Mouse (Mus musculus) small intestine, adult 2 months (tissue): ENCODE measurements around the gene Gm3045. TPM values are rescaled to one million over a fixed set of nuclear protein-coding genes. Genes with fewer than 3 reads are reported as not detected.

Experiments
- H3K27ac ChIP-seq: fragments of 200-500 bp; 2 replicates; pipeline ENCODE4 v1.5.1; 2012; ENCODE audit warnings: low read depth, low read length, control low read depth, inconsistent platforms; ENCODE audit not compliant: insufficient read depth
- H3K27me3 ChIP-seq: fragments of 200-500 bp; 2 replicates; pipeline ENCODE4 v1.6.1; 2012; ENCODE audit warnings: mild to moderate bottlenecking, moderate library complexity, low read length, inconsistent platforms; ENCODE audit not compliant: control insufficient read depth, insufficient read depth
- H3K36me3 ChIP-seq: fragments of 200-500 bp; 2 replicates; pipeline ENCODE4 v1.6.1; 2012; ENCODE audit warnings: mild to moderate bottlenecking, low read length, control low read depth, inconsistent platforms; ENCODE audit not compliant: control insufficient read depth, insufficient read depth
- H3K4me1 ChIP-seq: fragments of 200-500 bp; 2 replicates; pipeline ENCODE4 v1.6.1; 2012; ENCODE audit warnings: low read length, inconsistent platforms, mixed read lengths; ENCODE audit not compliant: control insufficient read depth, insufficient read depth, insufficient read length
- H3K4me3 ChIP-seq: fragments of 200-500 bp; 2 replicates; pipeline ENCODE4 v1.5.1; 2012; ENCODE audit warnings: low read depth, mild to moderate bottlenecking, control low read depth, inconsistent platforms, low read length, moderate library complexity
- CTCF ChIP-seq: fragments of 200-500 bp; IDR thresholded peaks from 2 replicates; pipeline ENCODE4 v1.5.1; 2012; ENCODE audit warnings: low read depth, mild to moderate bottlenecking, control low read depth, inconsistent platforms, low read length, moderate library complexity, mixed read lengths; ENCODE audit not compliant: insufficient replicate concordance, insufficient read length; ENCODE audit errors: extremely low read depth
- POLR2A ChIP-seq: fragments of 200-500 bp; IDR thresholded peaks from 2 replicates; pipeline ENCODE4 v1.6.1; 2012; ENCODE audit warnings: low read depth, mild to moderate bottlenecking, control low read depth, inconsistent platforms, low read length, moderate library complexity
- WGBS: fragments of 180-500 bp; shearing (Covaris S2); methylation state at CpG from one replicate; pipeline ENCODE4 v1.1.7; 2018; 5-methylcytosine and 5-hydroxymethylcytosine counted together
- polyA plus RNA-seq: library from polyadenylated mRNA; depleted of rRNA; stranded (reverse); fragments of >200 nt; gene quantifications from 2 replicates; pipeline ENCODE4 v1.2.3, GENCODE M21; 2012

Gm3045 gene
- polyA plus RNA-seq, 1 experiment, result not detected

GRCm38 (mm10) chr13:56438211-56439075 is 12.0 kb downstream of the Gm3045 start, which contains the start of gene Slc25a48:
Gene Slc25a48, plus strand, starts transcription at chr13:56438355.
- WGBS, result 2% methylated on average over 51 of the region's 51 CpGs
- TF ChIP-seq CTCF, result no peak
- no peak for TF ChIP-seq POLR2A
- H3K27ac ChIP-seq, result no peak within 1 kb of the TSS
- peaks cover 18% of the 10 kb centered on the region for H3K27me3 ChIP-seq
- H3K4me1 ChIP-seq, result peaks cover 7% of the 10 kb centered on the region
- H3K4me3 ChIP-seq, result peak within 1 kb of the TSS; percentile 62
- no peaks in the 10 kb centered on the region for H3K36me3 ChIP-seq

DNA sequence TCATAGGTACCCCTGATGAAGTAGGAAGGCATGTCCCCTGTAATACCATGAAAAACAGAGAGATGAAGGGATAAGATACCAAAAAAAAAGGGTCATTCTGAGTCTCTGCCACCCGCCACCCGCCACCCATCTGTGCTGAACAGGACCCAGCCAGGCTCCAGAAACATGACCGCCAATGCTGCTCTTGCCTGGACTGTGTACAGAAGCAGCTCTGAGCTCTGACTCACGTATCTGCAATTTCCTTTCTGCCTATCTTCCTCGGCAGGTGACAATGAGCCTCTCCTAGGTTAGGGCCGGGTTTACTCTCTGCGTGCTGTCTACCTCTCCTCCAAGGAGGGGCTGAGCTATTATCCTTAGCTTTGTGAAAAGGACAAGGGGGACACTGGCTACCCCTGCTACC is 17.0 kb downstream of the Gm3045 start:
- no peak overlapping the region for H3K4me3 ChIP-seq
- no peaks in the 10 kb centered on the region for H3K36me3 ChIP-seq
- peaks cover 6% of the 10 kb centered on the region; the same call in 1 of the 2 replicates for H3K4me1 ChIP-seq
- no peak for TF ChIP-seq CTCF
- no peak for TF ChIP-seq POLR2A
- H3K27ac ChIP-seq, result peak overlapping the region; percentile 66; the same call in 1 of the 2 replicates
- WGBS, result 46% methylated on average over 7 of the region's 7 CpGs
- peaks cover 12% of the 10 kb centered on the region for H3K27me3 ChIP-seq

- H3K27me3 ChIP-seq, result peaks cover 5% of the 10 kb centered on the region; the same call in 1 of the 2 replicates
- 75% methylated on average over 3 of the region's 3 CpGs for WGBS
- peaks cover 2% of the 10 kb centered on the region; the same call in 1 of the 2 replicates for H3K4me1 ChIP-seq
- TF ChIP-seq CTCF (no peak), POLR2A (no peak)
- no peak overlapping the region for H3K4me3 ChIP-seq
- no peaks in the 10 kb centered on the region for H3K36me3 ChIP-seq
- 0 out of 2 replicates have a peak overlapping the region, but pooled peaks have one; percentile 66 for H3K27ac ChIP-seq
These were observed 17.7 kb downstream of the Gm3045 start for GRCm38 (mm10) chr13:56444112-56444511.

DNA sequence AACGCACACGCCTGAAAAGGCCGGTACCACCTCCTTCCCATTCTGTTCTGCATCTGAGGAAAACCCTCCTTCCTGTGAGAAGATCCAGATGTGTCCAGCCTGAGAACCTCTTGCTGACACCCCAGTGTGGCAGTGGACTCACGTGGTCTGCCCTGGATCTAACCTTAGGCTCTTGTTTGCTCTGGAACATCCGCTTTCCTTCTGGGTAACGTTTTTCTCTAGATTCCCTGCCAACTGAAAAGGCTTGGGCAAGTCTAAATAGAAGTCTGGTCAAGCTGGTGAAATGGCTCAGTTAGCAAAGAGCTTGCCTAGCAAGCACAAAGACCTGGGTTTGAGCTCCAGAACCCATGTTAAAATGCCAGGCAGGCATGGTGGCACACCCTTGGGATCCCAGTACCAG is 18.6 kb downstream of the Gm3045 start:
- no peaks in the 10 kb centered on the region for H3K36me3 ChIP-seq
- no peak for TF ChIP-seq POLR2A
- no peak for TF ChIP-seq CTCF
- peaks cover 2% of the 10 kb centered on the region; the same call in 1 of the 2 replicates for H3K4me1 ChIP-seq
- H3K4me3 ChIP-seq, result no peak overlapping the region
- no peak overlapping the region for H3K27ac ChIP-seq
- WGBS, result 88% methylated on average over 6 of the region's 6 CpGs
- no peaks in the 10 kb centered on the region for H3K27me3 ChIP-seq

DNA sequence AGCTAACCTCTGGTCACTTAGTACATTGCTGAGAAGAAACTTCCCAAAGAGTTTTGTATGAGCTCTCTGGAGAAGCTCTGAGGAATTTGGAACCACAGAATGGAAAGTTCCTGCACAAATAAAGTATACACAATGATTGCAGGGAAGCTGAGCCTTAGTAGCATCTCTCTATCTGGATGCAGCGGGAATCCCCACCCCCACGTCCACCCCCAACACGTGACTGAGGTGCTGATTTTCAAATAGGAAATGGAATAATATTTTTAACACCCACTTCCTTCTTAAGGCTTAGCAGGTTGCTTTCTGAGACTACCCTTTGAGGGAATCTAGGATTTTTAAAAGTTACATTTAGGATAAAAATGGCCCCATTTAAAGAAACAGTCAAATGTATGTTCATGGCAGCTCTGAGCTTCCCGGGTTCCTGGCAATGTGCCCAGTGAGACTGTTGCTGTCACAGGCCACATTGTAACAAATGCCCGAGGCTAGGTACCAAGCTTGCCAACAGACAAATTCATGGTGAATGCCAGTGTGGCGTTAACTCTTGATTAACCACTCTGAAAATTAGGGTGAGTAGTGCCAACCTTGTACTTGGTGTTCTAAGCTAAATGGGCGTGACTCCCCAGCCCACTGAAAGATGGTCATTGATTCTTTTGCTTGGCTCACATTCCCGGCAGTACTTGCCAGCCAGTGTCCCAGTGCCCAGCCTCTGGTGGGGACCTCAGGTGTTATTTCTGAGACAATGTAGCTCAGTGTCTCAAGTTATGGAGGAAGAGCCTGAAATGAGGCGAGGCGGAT is 23.0 kb downstream of the Gm3045 start:
- no peaks in the 10 kb centered on the region for H3K27me3 ChIP-seq
- no peak overlapping the region for H3K4me3 ChIP-seq

DNA sequence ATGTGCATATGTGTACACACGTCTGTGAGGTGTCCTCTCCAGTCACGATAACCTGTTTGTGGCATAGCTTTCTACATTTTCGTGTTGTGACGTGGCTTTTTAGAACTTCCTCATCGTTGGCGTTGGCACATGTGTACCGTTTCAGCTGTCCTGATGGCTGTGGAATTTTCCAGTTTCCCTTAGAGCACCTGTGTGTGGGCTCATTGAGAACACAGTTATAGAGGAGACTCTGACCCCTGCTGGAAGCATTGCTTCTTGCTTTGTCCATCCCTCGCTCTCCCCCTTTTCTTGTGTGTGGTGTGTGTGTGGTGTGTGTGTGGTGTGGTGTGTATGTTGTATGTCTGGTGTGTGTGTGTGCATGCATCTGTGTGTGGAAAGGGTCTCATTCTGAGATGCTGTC is 23.6 kb downstream of the Gm3045 start:
- TF ChIP-seq POLR2A (no peak), CTCF (no peak)
- Histone ChIP-seq H3K27me3 (no peaks in the 10 kb centered on the region), H3K4me3 (no peak overlapping the region), H3K4me1 (no peaks in the 10 kb centered on the region), H3K27ac (no peak overlapping the region), H3K36me3 (no peaks in the 10 kb centered on the region)
- 35% methylated on average over 8 of the region's 8 CpGs for WGBS

More for the DNA sequence above, 23.0 kb downstream of the Gm3045 start:
- Histone ChIP-seq H3K36me3 (no peaks in the 10 kb centered on the region), H3K4me1 (no peaks in the 10 kb centered on the region), H3K27ac (no peak overlapping the region)
- WGBS, result 38% methylated on average over 10 of the region's 10 CpGs
- TF ChIP-seq POLR2A (no peak), CTCF (no peak)

- Histone ChIP-seq H3K4me1 (peaks cover 4% of the 10 kb centered on the region; the same call in 1 of the 2 replicates), H3K4me3 (no peak overlapping the region), H3K27me3 (no peaks in the 10 kb centered on the region), H3K36me3 (no peaks in the 10 kb centered on the region), H3K27ac (no peak overlapping the region)
- 13% methylated on average over 9 of the region's 9 CpGs for WGBS
- TF ChIP-seq CTCF, result no peak
- no peak for TF ChIP-seq POLR2A
These were observed 31.6 kb downstream of the Gm3045 start for GRCm38 (mm10) chr13:56458001-56458400.
